Mouse (Mus musculus) olfactory bulb, adult 2 months (tissue): Measurements from ENCODE around the gene Lmna. TPM values are rescaled to one million over a fixed set of nuclear protein-coding genes. Genes with fewer than 3 reads are reported as not detected.

Source experiments
- H3K27ac ChIP-seq: fragments of 200-500 bp; 2 replicates; pipeline ENCODE4 v1.5.1; 2012; ENCODE audit warnings: low read depth, low read length; ENCODE audit not compliant: insufficient read depth
- H3K4me1 ChIP-seq: fragments of 200-500 bp; 2 replicates; pipeline ENCODE4 v1.6.1; 2012; ENCODE audit warnings: low read length; ENCODE audit not compliant: control insufficient read depth, insufficient read depth
- H3K4me3 ChIP-seq: fragments of 200-500 bp; 2 replicates; pipeline ENCODE4 v1.5.1; 2012; ENCODE audit warnings: mild to moderate bottlenecking, low read depth, low read length, moderate library complexity; ENCODE audit not compliant: insufficient read depth
- CTCF ChIP-seq: fragments of 200-500 bp; IDR thresholded peaks from 2 replicates; pipeline ENCODE4 v1.5.1; 2012; ENCODE audit warnings: low read depth, mild to moderate bottlenecking, low read length, moderate library complexity; ENCODE audit not compliant: insufficient read depth
- POLR2A ChIP-seq: fragments of 200-500 bp; IDR thresholded peaks from 2 replicates; pipeline ENCODE4 v1.6.1; 2012; ENCODE audit warnings: mild to moderate bottlenecking, low read depth, low read length, moderate library complexity; ENCODE audit not compliant: insufficient read depth
- WGBS: fragments of 180-500 bp; shearing (Covaris S2); methylation state at CpG from one replicate; pipeline ENCODE4 v1.1.7; 2018; 5-methylcytosine and 5-hydroxymethylcytosine counted together
- polyA plus RNA-seq: library from polyadenylated mRNA; stranded (reverse); fragments of >200 nt; gene quantifications from 2 replicates; pipeline ENCODE4 v1.2.4, GENCODE M21; 2012; ENCODE audit warnings: low replicate concordance; ENCODE audit not compliant: missing spikeins, insufficient read depth, insufficient read length

The Lmna gene
- polyA plus RNA-seq, 1 experiment: not detected

GRCm38 (mm10) chr3:88533706-88534105 lies 23.9 kb upstream of the Lmna start:
- Histone ChIP-seq H3K4me1 (peaks cover 38% of the 10 kb centered on the region), H3K4me3 (peak overlapping the region; percentile 98; the same call in 1 of the 2 replicates), H3K27ac (no peak overlapping the region)
- WGBS: 10% methylated on average over 5 of the region's 5 CpGs
- no peak for TF ChIP-seq CTCF
- TF ChIP-seq POLR2A: no peak

GRCm38 (mm10) chr3:88532689-88533511 lies 23.1 kb upstream of the Lmna start:
- TF ChIP-seq POLR2A (no peak), CTCF (no peak)
- 4% methylated on average over 40 of the region's 40 CpGs for WGBS
- Histone ChIP-seq H3K27ac (no peak overlapping the region), H3K4me3 (peak overlapping the region; percentile 98), H3K4me1 (peaks cover 38% of the 10 kb centered on the region)

DNA sequence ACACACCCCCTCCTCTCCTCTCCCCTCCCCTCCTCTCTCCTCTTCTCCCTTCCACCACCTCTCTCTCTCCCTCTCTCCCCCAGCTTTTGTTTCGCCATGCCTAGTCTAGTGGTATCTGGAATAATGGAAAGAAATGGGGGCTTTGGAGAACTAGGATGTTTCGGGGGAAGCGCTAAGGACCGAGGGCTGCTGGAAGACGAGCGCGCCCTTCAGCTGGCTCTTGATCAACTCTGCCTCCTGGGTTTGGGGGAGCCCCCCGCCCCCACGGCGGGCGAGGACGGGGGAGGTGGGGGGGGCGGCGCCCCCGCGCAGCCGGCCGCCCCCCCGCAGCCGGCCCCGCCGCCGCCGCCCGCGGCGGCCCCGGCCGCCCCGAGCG lies 22.5 kb upstream of the Lmna start, which contains the start of gene Mex3a:
TSS of gene Mex3a (plus strand) at position 97 of the 376 bp plus-strand sequence.
- Histone ChIP-seq H3K4me3 (peak within 1 kb of the TSS; percentile 98), H3K27ac (peak within 1 kb of the TSS; percentile 88), H3K4me1 (peaks cover 42% of the 10 kb centered on the region)
- 16% methylated on average over 29 of the region's 31 CpGs for WGBS
- TF ChIP-seq CTCF (no peak), POLR2A (no peak)

DNA sequence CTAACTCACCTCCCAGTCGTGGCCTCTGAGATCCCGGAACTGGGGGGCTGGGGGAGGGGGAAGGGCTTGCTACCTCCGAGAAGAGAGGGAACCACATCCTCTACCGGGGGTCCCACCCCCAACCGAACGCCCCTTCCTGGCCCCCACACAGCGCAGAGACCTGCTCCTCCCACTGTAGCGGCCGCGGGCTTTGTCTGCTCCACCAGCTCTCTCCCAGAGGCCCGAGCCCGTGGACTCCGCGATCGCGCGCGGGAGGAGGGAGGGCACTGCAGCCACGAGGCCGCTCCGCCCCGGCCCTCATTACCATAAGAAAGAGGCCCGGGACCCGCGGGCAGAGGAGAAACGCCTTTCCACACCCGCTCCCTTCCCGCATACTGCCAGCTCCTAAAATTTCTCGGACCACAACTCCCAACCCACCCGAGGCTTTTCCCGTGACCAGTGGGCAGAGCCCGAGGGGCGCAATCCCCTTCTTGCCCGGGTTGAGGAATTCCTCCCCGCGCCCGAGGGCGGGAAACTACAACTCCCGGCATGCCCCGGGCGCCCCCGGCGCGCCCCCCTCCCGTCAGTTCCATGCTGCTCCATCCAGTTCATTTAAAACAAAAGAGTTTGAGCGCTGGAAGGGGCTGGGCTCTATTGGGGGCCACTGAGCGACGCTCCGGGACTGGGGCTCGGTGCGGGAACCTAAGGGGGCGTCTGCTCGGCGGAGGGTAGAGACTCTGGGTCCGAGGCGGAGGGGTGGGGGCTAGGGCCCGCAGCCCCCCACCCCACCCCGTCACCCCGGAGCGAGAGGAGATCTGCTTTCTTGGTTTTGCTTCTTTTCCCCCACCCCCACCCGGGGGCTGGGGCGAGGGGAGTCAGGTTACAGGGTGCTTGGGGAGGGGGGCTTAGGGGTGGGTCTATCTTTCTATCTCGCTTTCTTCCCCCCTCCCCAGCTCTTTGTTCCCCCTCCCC lies 21.9 kb upstream of the Lmna start:
- TF ChIP-seq CTCF (no peak), POLR2A (peak; percentile 45)
- Histone ChIP-seq H3K4me3 (peak overlapping the region; percentile 98), H3K27ac (peak overlapping the region; percentile 88), H3K4me1 (peaks cover 38% of the 10 kb centered on the region)
- WGBS: under 1% methylated on average over 62 of the region's 63 CpGs

DNA sequence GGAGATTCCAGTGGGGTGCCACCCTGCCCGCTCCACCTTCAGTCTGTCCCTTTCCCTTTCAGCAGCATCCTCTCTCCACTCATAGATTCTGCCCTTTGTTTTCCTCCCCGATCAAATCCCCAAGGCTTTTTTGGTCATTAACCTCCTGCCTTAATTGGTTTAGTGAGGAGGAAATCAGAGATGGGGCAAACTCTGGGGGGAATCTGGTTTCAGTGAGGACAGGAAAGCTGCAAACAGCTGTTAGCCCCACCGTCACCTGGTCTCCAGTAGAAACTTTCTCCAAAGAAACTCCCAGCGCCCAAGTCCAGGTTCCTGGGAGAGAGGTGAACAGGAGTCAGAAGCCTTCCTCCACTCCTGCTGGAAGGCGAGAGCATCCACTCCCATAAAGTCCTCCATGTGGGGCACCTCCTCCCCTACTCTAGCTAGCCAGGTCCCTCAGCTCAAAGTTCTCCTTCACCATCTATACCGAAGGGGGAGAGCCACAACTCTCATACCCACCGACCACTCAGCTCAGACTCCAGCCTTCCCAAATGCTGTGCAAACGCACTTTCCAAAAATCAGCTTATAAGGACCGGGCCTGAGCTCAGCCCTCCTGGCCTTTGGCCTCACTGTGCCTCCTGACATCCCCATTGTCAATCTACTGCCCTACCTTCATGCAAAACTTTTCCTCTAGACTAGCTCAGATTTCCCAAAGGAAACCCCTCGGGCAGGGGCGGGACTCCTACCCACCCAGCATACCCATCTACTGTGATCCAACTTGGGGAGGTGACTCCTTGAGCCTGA lies 20.5 kb upstream of the Lmna start:
- peak overlapping the region; percentile 12 for H3K4me3 ChIP-seq
- no peak overlapping the region for H3K27ac ChIP-seq
- 37% methylated on average over 11 of the region's 11 CpGs for WGBS
- TF ChIP-seq CTCF (no peak), POLR2A (no peak)
- H3K4me1 ChIP-seq: peaks cover 35% of the 10 kb centered on the region

- 53% methylated on average over 7 of the region's 7 CpGs for WGBS
- Histone ChIP-seq H3K27ac (no peak overlapping the region), H3K4me3 (peak overlapping the region; percentile 9; the same call in 1 of the 2 replicates), H3K4me1 (peaks cover 35% of the 10 kb centered on the region)
- no peak for TF ChIP-seq POLR2A
- TF ChIP-seq CTCF: no peak
These were observed 19.6 kb upstream of the Lmna start for GRCm38 (mm10) chr3:88529204-88530000.

- no peak overlapping the region for H3K4me3 ChIP-seq
- no peak overlapping the region for H3K27ac ChIP-seq
- H3K4me1 ChIP-seq: peaks cover 33% of the 10 kb centered on the region
- TF ChIP-seq CTCF (no peak), POLR2A (no peak)
- 81% methylated on average over 11 of the region's 11 CpGs for WGBS
These were observed 18.9 kb upstream of the Lmna start for GRCm38 (mm10) chr3:88528646-88529045.

- WGBS: 57% methylated on average over 8 of the region's 8 CpGs
- Histone ChIP-seq H3K4me1 (peaks cover 22% of the 10 kb centered on the region), H3K27ac (no peak overlapping the region), H3K4me3 (no peak overlapping the region)
- no peak for TF ChIP-seq POLR2A
- TF ChIP-seq CTCF: no peak
These were observed 17.8 kb upstream of the Lmna start for GRCm38 (mm10) chr3:88527565-88527964.
